Mouse (Mus musculus): ENCODE measurements around the gene Adk. TPM values are rescaled to one million over a fixed set of nuclear protein-coding genes. Genes with fewer than 3 reads are reported as not detected.

Adk gene
- total and polyA plus RNA-seq, 3 experiments, result 47.9 to 129 (median 59.0) TPM

GRCm38 (mm10) chr14:21178356-21178755 is 126.0 kb downstream of the Adk start:
- Histone ChIP-seq H3K36me3 (replicated peaks in 1 of 2; ENCODE audit: control insufficient read depth in 1 of 2, insufficient read depth in 1 of 2, low read length in 1 of 2) (no peaks in the 10 kb centered on the region), H3K27ac (ENCODE audit: insufficient read depth, low read depth) (no peak overlapping the region), H3K9me3 (replicated peaks; ENCODE audit: low read length) (no peaks in the 10 kb centered on the region), H3K79me2 (replicated peaks; ENCODE audit: control insufficient read depth, extremely low read depth, insufficient read depth, poor library complexity, severe bottlenecking) (no peaks in the 10 kb centered on the region), H3K9ac (ENCODE audit: insufficient read depth, low read depth) (no peak overlapping the region), H3K4me2 (ENCODE audit: insufficient read depth, low read depth, poor library complexity, severe bottlenecking) (no peak overlapping the region), H3K4me3 (replicated peaks in 1 of 3; ENCODE audit: low read depth in 2 of 3, low read length in 2 of 3, poor library complexity in 1 of 3) (no peak overlapping the region), H3K4me1 (ENCODE audit: control insufficient read depth in 1 of 2, insufficient read depth in 2 of 2) (no peaks in the 10 kb centered on the region), H3K27me3 (replicated peaks) (no peaks in the 10 kb centered on the region)
- dilution Hi-C loops (cut with MboI; ENCODE audit: extremely low pct_ligation_motif_present, extremely low pct_unique_long_range_greater_than_20kb, low sequenced_read_pairs), result no loop called here
- no peak for TF ChIP-seq POLR2AphosphoS2 (IDR thresholded peaks at IDR 0.05; ENCODE audit: low read depth, low read length)
- TF ChIP-seq PAX5 (IDR thresholded peaks at IDR 0.05; ENCODE audit: low read length), result no peak
- no peak for TF ChIP-seq USF2 (conservative IDR thresholded peaks at IDR 0.05; ENCODE audit: low read depth, low read length)
- no peak for TF ChIP-seq JUND (conservative IDR thresholded peaks at IDR 0.05; ENCODE audit: low read depth, low read length)
- no peak for TF ChIP-seq MXI1 (IDR thresholded peaks at IDR 0.05; ENCODE audit: low read depth, low read length)
- TF ChIP-seq RCOR1 (conservative IDR thresholded peaks at IDR 0.05; ENCODE audit: low read depth, low read length), result no peak
- TF ChIP-seq GABPA (IDR thresholded peaks at IDR 0.05; ENCODE audit: insufficient replicate concordance, low read depth, low read length), result no peak
- TF ChIP-seq TBP (conservative IDR thresholded peaks at IDR 0.05; ENCODE audit: low read depth, low read length), result no peak
- TF ChIP-seq ETS1 (conservative IDR thresholded peaks at IDR 0.05; ENCODE audit: low read depth, low read length), result no peak
- in situ Hi-C loops (cut with MboI; ENCODE audit: low pct_ligation_motif_present, low pct_unique_long_range_greater_than_20kb, low sequenced_read_pairs), result no loop called here
- no peak for DNase-seq (ENCODE audit: extremely low read depth)

- Histone ChIP-seq H3K4me1 (ENCODE audit: control insufficient read depth in 1 of 2, insufficient read depth in 2 of 2) (no peaks in the 10 kb centered on the region), H3K27ac (ENCODE audit: insufficient read depth, low read depth) (no peak overlapping the region), H3K4me2 (ENCODE audit: insufficient read depth, low read depth, poor library complexity, severe bottlenecking) (no peak overlapping the region), H3K79me2 (replicated peaks; ENCODE audit: control insufficient read depth, extremely low read depth, insufficient read depth, poor library complexity, severe bottlenecking) (no peaks in the 10 kb centered on the region), H3K9me3 (replicated peaks; ENCODE audit: low read length) (no peaks in the 10 kb centered on the region), H3K4me3 (replicated peaks in 1 of 3; ENCODE audit: low read depth in 2 of 3, low read length in 2 of 3, poor library complexity in 1 of 3) (no peak overlapping the region), H3K27me3 (replicated peaks) (no peaks in the 10 kb centered on the region), H3K9ac (ENCODE audit: insufficient read depth, low read depth) (no peak overlapping the region), H3K36me3 (replicated peaks in 1 of 2; ENCODE audit: control insufficient read depth in 1 of 2, insufficient read depth in 1 of 2, low read length in 1 of 2) (no peaks in the 10 kb centered on the region)
- DNase-seq (ENCODE audit: extremely low read depth), result no peak
- in situ Hi-C loops (cut with MboI; ENCODE audit: low pct_ligation_motif_present, low pct_unique_long_range_greater_than_20kb, low sequenced_read_pairs) (no loop called here), dilution Hi-C loops (cut with MboI; ENCODE audit: extremely low pct_ligation_motif_present, extremely low pct_unique_long_range_greater_than_20kb, low sequenced_read_pairs) (no loop called here)
- no peak for TF ChIP-seq ETS1 (conservative IDR thresholded peaks at IDR 0.05; ENCODE audit: low read depth, low read length)
- no peak for TF ChIP-seq ZMIZ1 (IDR thresholded peaks at IDR 0.05; ENCODE audit: low read depth, low read length)
- no peak for TF ChIP-seq PAX5 (IDR thresholded peaks at IDR 0.05; ENCODE audit: low read length)
- TF ChIP-seq MXI1 (IDR thresholded peaks at IDR 0.05; ENCODE audit: low read depth, low read length), result no peak
- no peak for TF ChIP-seq MAX (IDR thresholded peaks at IDR 0.05; ENCODE audit: low read length)
- no peak for TF ChIP-seq KAT2A (IDR thresholded peaks at IDR 0.05; ENCODE audit: insufficient replicate concordance, low read length)
- no peak for TF ChIP-seq EP300 (IDR thresholded peaks at IDR 0.05; ENCODE audit: low read length)
- no peak for TF ChIP-seq TCF12 (IDR thresholded peaks at IDR 0.05; ENCODE audit: low read depth, low read length)
These were observed 128.7 kb downstream of the Adk start for GRCm38 (mm10) chr14:21181053-21181452.

GRCm38 (mm10) chr14:21191966-21192365 is 139.6 kb downstream of the Adk start:
- Histone ChIP-seq H3K27me3 (replicated peaks) (no peaks in the 10 kb centered on the region), H3K4me2 (ENCODE audit: insufficient read depth, low read depth, poor library complexity, severe bottlenecking) (no peak overlapping the region), H3K4me1 (ENCODE audit: control insufficient read depth in 1 of 2, insufficient read depth in 2 of 2) (peaks cover 3 to 14% of the 10 kb centered on the region in 2 experiments; a peak in 3 of 4 replicates), H3K9ac (ENCODE audit: insufficient read depth, low read depth) (no peak overlapping the region), H3K4me3 (replicated peaks in 1 of 3; ENCODE audit: low read depth in 2 of 3, low read length in 2 of 3, poor library complexity in 1 of 3) (no peak overlapping the region), H3K36me3 (replicated peaks in 1 of 2; ENCODE audit: control insufficient read depth in 1 of 2, insufficient read depth in 1 of 2, low read length in 1 of 2) (no peaks in the 10 kb centered on the region), H3K79me2 (replicated peaks; ENCODE audit: control insufficient read depth, extremely low read depth, insufficient read depth, poor library complexity, severe bottlenecking) (no peaks in the 10 kb centered on the region), H3K27ac (ENCODE audit: insufficient read depth, low read depth) (no peak overlapping the region), H3K9me3 (replicated peaks; ENCODE audit: low read length) (no peaks in the 10 kb centered on the region)
- dilution Hi-C loops (cut with MboI; ENCODE audit: extremely low pct_ligation_motif_present, extremely low pct_unique_long_range_greater_than_20kb, low sequenced_read_pairs), result no loop called here
- no peak for DNase-seq (ENCODE audit: extremely low read depth)
- TF ChIP-seq NELFE (IDR thresholded peaks at IDR 0.05; ENCODE audit: low read depth, low read length), result no peak
- no peak for TF ChIP-seq MAZ (IDR thresholded peaks at IDR 0.05; ENCODE audit: low read depth, low read length)
- no peak for TF ChIP-seq MYC (IDR thresholded peaks at IDR 0.05; ENCODE audit: low read depth, low read length)
- TF ChIP-seq JUN (IDR thresholded peaks at IDR 0.05; ENCODE audit: insufficient read depth, low read depth, low read length), result no peak
- no peak for TF ChIP-seq CHD2 (IDR thresholded peaks at IDR 0.05; ENCODE audit: low read length)
- TF ChIP-seq CTCF (conservative IDR thresholded peaks at IDR 0.05 in 1 of 2, IDR thresholded peaks at IDR 0.05 in 1 of 2; ENCODE audit: low read depth in 2 of 2, low read length in 2 of 2), result no peak
- no peak for TF ChIP-seq RAD21 (IDR thresholded peaks at IDR 0.05; ENCODE audit: low read depth, low read length)
- TF ChIP-seq PAX5 (IDR thresholded peaks at IDR 0.05; ENCODE audit: low read length), result no peak
- no peak for TF ChIP-seq ETS1 (conservative IDR thresholded peaks at IDR 0.05; ENCODE audit: low read depth, low read length)
- in situ Hi-C loops (cut with MboI; ENCODE audit: low pct_ligation_motif_present, low pct_unique_long_range_greater_than_20kb, low sequenced_read_pairs), result no loop called here

Data from CH12.LX (cell line).